ENCODE assay signal across 10 mouse cellular contexts in the genomic region with DNA sequence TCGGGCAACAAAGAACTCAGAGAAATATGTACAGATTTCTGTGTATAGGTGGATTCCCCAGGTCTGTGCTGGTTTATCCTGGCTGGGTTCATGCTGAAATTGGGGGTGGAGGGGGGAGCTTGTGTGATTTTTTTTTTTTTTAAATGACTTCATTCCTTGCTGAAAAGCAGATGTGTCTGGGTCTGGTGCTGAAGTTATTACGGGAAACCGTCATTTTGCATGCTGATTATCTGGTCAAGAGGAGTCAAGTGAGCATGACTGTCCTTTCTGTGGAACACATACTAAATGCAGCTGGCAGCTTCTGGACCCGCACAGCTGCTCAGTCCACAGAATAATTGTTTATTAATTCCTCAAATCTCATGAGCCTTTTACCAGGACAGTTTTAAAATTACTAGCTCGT.
DNase-seq lines count a peak whose midpoint lies in the region; ATAC-seq and TF ChIP-seq lines count a peak whose summit lies in the region.
"Had no signal": no experiment of that assay in that cellular context is flagged by ENCODE, and none has a peak within 500 bp of the region (broad histone marks: within the 10 kb centered on the region; RNA-seq: fewer than 3 reads in every experiment).

No protein-coding gene starts in this region.

- no peaks in the 10 kb centered on the region for H3K36me3 ChIP-seq in kidney, adult 2 months (ENCODE audit: control insufficient read depth, insufficient read depth, low read length)
- H3K36me3 ChIP-seq in embryonic facial prominence, embryonic 12.5 days: no peaks in the 10 kb centered on the region
- no peaks in the 10 kb centered on the region for H3K36me3 ChIP-seq in hindbrain, embryonic 15.5 days
- H3K36me3 ChIP-seq in midbrain, postnatal 0 days (ENCODE audit: insufficient read depth, low read length): no peaks in the 10 kb centered on the region
- H3K36me3 ChIP-seq: G1E had no signal

- TF ChIP-seq POLR2A in kidney, adult 2 months (IDR thresholded peaks at IDR 0.05; ENCODE audit: low read depth, low read length): no peak

- peak overlapping the region; percentile 41 for H3K4me2 ChIP-seq in embryonic facial prominence, embryonic 12.5 days (replicated peaks)
- peak overlapping the region; percentile 68 for H3K4me2 ChIP-seq in hindbrain, embryonic 15.5 days
- peak overlapping the region; percentile 66 for H3K4me2 ChIP-seq in midbrain, postnatal 0 days (ENCODE audit: low read depth, low read length, poor library complexity, severe bottlenecking)

- H3K27me3 ChIP-seq in kidney, adult 2 months (replicated peaks; ENCODE audit: control insufficient read depth, insufficient read depth, low read length): no peaks in the 10 kb centered on the region
- H3K27me3 ChIP-seq in embryonic facial prominence, embryonic 12.5 days: no peaks in the 10 kb centered on the region
- H3K27me3 ChIP-seq in hindbrain, embryonic 15.5 days: no peaks in the 10 kb centered on the region
- no peaks in the 10 kb centered on the region for H3K27me3 ChIP-seq in midbrain, postnatal 0 days (ENCODE audit: insufficient read depth, low read length)

- H3K9me3 ChIP-seq in embryonic facial prominence, embryonic 12.5 days: no peaks in the 10 kb centered on the region
- no peaks in the 10 kb centered on the region for H3K9me3 ChIP-seq in hindbrain, embryonic 15.5 days
- H3K9me3 ChIP-seq in midbrain, postnatal 0 days (ENCODE audit: low read length): no peaks in the 10 kb centered on the region

- no peak for DNase-seq in kidney, adult 2 months
- no peak for DNase-seq in kidney, adult 8-10 months
- DNase-seq in midbrain, postnatal 0 days (ENCODE audit: low spot score): peak; percentile 44
- no peak for DNase-seq in right cerebral cortex, adult 18-20 months
- DNase-seq in urinary bladder, postnatal 36 days (ENCODE audit: low spot score in 2 of 2): no peak
- DNase-seq in urinary bladder, adult 2 months (ENCODE audit: low spot score): no peak
- DNase-seq: cerebellum, adult 9-11 months had no signal

- peaks cover 11% of the 10 kb centered on the region; the same call in 1 of the 2 replicates for H3K4me1 ChIP-seq in kidney, adult 2 months (ENCODE audit: control insufficient read depth, insufficient read depth, low read length)
- H3K4me1 ChIP-seq in embryonic facial prominence, embryonic 12.5 days: peaks cover 8% of the 10 kb centered on the region; the same call in 1 of the 2 replicates
- H3K4me1 ChIP-seq in hindbrain, embryonic 15.5 days (replicated peaks): peaks cover 34% of the 10 kb centered on the region
- H3K4me1 ChIP-seq in midbrain, postnatal 0 days (ENCODE audit: insufficient read depth, low read length): peaks cover 4% of the 10 kb centered on the region; the same call in 1 of the 2 replicates

- peak overlapping the region; percentile 36 for H3K4me3 ChIP-seq in kidney, adult 2 months (ENCODE audit: insufficient read depth, low read depth, low read length)
- peak overlapping the region; percentile 22 for H3K4me3 ChIP-seq in embryonic facial prominence, embryonic 12.5 days
- peak overlapping the region; percentile 44 for H3K4me3 ChIP-seq in hindbrain, embryonic 15.5 days
- peak overlapping the region; percentile 49 for H3K4me3 ChIP-seq in midbrain, postnatal 0 days (ENCODE audit: low read depth, low read length)

- ATAC-seq in embryonic facial prominence, embryonic 12.5 days (ENCODE audit: insufficient number of reproducible peaks, insufficient read depth, low FRiP score, low TSS enrichment): no peak
- no peak for ATAC-seq in hindbrain, embryonic 15.5 days (ENCODE audit: low FRiP score, low read depth)
- ATAC-seq in midbrain, postnatal 0 days (ENCODE audit: low FRiP score): no peak

- H3K27ac ChIP-seq in kidney, adult 2 months (ENCODE audit: insufficient read depth, low read depth, low read length): no peak overlapping the region
- H3K27ac ChIP-seq in embryonic facial prominence, embryonic 12.5 days: no peak overlapping the region
- H3K27ac ChIP-seq in hindbrain, embryonic 15.5 days (replicated peaks): peak overlapping the region; percentile 88
- peak overlapping the region; percentile 90 for H3K27ac ChIP-seq in midbrain, postnatal 0 days (ENCODE audit: low read depth, low read length)

- no peak overlapping the region for H3K9ac ChIP-seq in embryonic facial prominence, embryonic 12.5 days
- peak overlapping the region; percentile 45 for H3K9ac ChIP-seq in hindbrain, embryonic 15.5 days
- peak overlapping the region; percentile 69 for H3K9ac ChIP-seq in midbrain, postnatal 0 days (replicated peaks; ENCODE audit: low read length, poor library complexity, severe bottlenecking)

- no peak for TF ChIP-seq CTCF in kidney, adult 2 months (conservative IDR thresholded peaks at IDR 0.05; ENCODE audit: insufficient read depth, insufficient read length, low read depth, low read length)
- no peak for TF ChIP-seq CTCF in midbrain, postnatal 0 days (IDR thresholded peaks at IDR 0.05)

- 39% methylated on average over 5 of the region's 5 CpGs for WGBS in kidney, adult 2 months
- 25% methylated on average over 5 of the region's 5 CpGs for WGBS in embryonic facial prominence, embryonic 12.5 days
- WGBS in hindbrain, embryonic 15.5 days: 10% methylated on average over 5 of the region's 5 CpGs
- 7% methylated on average over 5 of the region's 5 CpGs for WGBS in midbrain, postnatal 0 days

Comparison
In these comparisons a context has a peak if more than half of its experiments do, and no peak if none do; other contexts are left out.
1. H3K27ac ChIP-seq: peak in hindbrain, embryonic 15.5 days (single experiment) and midbrain, postnatal 0 days (single experiment); none in kidney, adult 2 months (single experiment) and embryonic facial prominence, embryonic 12.5 days (single experiment).
2. Peak in every context shown above with its lines, with median percentiles within 50 percentile points of each other: H3K4me3 ChIP-seq and H3K4me2 ChIP-seq.